Mouse (Mus musculus) hindbrain, embryonic 11.5 days (tissue): ENCODE measurements around the gene Slc25a24. TPM values are rescaled to one million over a fixed set of nuclear protein-coding genes. Genes with fewer than 3 reads are reported as not detected.

ENCODE experiments used
- ATAC-seq: fragments of 200-750 bp; cut with Nextera tagmentation; 2 replicates; pipeline ENCODE4 v1.8.0; 2017; ENCODE audit warnings: mild to moderate bottlenecking, moderate TSS enrichment, moderate library complexity; ENCODE audit not compliant: low FRiP score
- DNase-seq: peaks from one replicate; pipeline ENCODE4 v3.0.0-alpha.2; 2015; ENCODE audit warnings: low spot score
- H3K27ac ChIP-seq: fragments of 300-500 bp; sonication (generic); 2 replicates; pipeline ENCODE4 v1.5.1; 2014; ENCODE audit warnings: mild to moderate bottlenecking, low read depth, low read length
- H3K27me3 ChIP-seq: fragments of 300-500 bp; sonication (generic); 2 replicates; pipeline ENCODE4 v1.6.1; 2014; ENCODE audit warnings: mild to moderate bottlenecking, low read length, moderate library complexity, mixed read lengths; ENCODE audit not compliant: control insufficient read depth, insufficient read depth
- H3K36me3 ChIP-seq: fragments of 300-500 bp; sonication (generic); 2 replicates; pipeline ENCODE4 v1.6.1; 2014; ENCODE audit warnings: mild to moderate bottlenecking, low read length, moderate library complexity, mixed read lengths; ENCODE audit not compliant: control insufficient read depth, insufficient read depth
- H3K4me1 ChIP-seq: fragments of 300-500 bp; sonication (generic); replicated peaks from 2 replicates; pipeline ENCODE4 v1.6.1; 2014; ENCODE audit warnings: low read length, mixed read lengths; ENCODE audit not compliant: control insufficient read depth, insufficient read depth
- H3K4me2 ChIP-seq: fragments of 300-500 bp; sonication (generic); replicated peaks from 2 replicates; pipeline ENCODE4 v1.6.1; 2014; ENCODE audit warnings: mild to moderate bottlenecking, low read depth, low read length
- H3K4me3 ChIP-seq: fragments of 300-500 bp; sonication (generic); 2 replicates; pipeline ENCODE4 v1.5.1; 2014; ENCODE audit warnings: low read depth, low read length
- H3K9ac ChIP-seq: fragments of 300-500 bp; sonication (generic); 2 replicates; pipeline ENCODE4 v1.6.1; 2014; ENCODE audit warnings: low read depth, low read length
- H3K9me3 ChIP-seq: fragments of 300-500 bp; sonication (generic); 2 replicates; pipeline ENCODE4 v1.6.1; 2016; ENCODE audit warnings: low read length; ENCODE audit not compliant: control insufficient read depth
- WGBS: fragments of 180-500 bp; shearing (Covaris S2); extraction: QIAGEN DNeasy Blood & Tissue Kit; methylation state at CpG from one replicate; pipeline ENCODE4 v1.1.7; 2014; 5-methylcytosine and 5-hydroxymethylcytosine counted together
- polyA plus RNA-seq: library from polyadenylated mRNA; unstranded; fragments of >200 nt; fragmentation: Nextera tagmentation; extraction: Ambion mirVana; gene quantifications from 2 replicates; pipeline ENCODE4 v1.2.1, GENCODE M21; 2014

Gene Slc25a24
- polyA plus RNA-seq, 1 experiment from 2014 or later = 34.6 TPM

DNA sequence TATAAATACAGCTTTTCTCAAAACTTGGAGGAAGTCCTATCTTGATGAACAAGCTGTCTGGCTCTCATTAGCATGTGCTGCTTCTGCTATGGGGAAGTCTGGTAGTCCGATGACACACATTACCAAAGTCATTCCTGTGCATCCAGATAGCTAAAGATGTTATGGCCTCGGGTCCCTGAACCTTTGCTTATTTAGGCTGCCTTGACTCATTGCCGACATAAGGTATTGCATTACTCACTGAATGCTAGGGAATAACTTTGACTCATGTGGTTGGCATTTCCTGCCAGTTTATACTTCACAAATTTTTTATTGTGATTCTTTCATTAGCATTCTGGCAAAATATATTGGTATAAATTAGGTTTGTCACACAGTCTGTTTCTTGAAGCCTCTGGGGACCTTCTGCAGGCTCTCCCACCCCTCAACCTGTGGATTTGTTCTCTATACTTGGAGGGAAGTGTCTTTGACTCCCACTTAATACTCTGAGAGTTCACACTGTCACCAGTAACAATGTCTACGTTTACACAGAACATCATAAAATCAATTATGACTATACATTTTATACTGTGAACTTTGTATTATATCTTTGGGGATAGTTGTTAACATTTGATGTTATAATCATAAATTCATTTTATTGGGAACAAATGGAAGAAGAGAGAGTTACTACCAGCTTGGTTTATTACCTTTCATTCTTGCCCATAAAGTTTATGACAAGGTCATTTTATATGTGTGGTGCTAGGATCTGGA lies 33.1 kb downstream of the Slc25a24 start:
- H3K9ac ChIP-seq = no peak overlapping the region
- H3K4me3 ChIP-seq = no peak overlapping the region
- 90% methylated on average over 4 of the region's 4 CpGs for WGBS
- no peak for ATAC-seq
- H3K27me3 ChIP-seq = no peaks in the 10 kb centered on the region
- H3K4me1 ChIP-seq = no peaks in the 10 kb centered on the region
- no peak overlapping the region for H3K27ac ChIP-seq
- no peak overlapping the region for H3K4me2 ChIP-seq
- H3K9me3 ChIP-seq = no peaks in the 10 kb centered on the region
- no peak for DNase-seq
- no peaks in the 10 kb centered on the region for H3K36me3 ChIP-seq

DNA sequence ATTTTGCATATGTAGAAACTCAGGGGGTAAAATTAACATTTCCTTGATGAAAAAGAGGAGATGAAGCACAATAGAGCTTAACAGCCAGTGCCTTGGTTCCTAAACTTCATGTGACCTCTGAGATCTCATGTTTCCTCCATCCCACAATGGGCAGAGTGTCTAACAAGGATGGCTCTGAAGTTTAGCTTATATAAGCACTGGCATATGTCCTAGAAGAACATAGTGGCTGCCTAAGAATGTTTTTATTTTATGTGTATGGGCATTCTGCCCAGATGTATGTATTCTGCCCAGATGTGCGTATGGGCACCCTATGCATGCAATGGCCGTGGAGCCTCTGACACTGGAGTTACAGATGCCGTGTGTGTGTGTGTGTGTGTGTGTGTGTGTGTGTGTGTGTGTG lies 34.5 kb downstream of the Slc25a24 start:
- no peaks in the 10 kb centered on the region for H3K27me3 ChIP-seq
- no peaks in the 10 kb centered on the region for H3K4me1 ChIP-seq
- DNase-seq (no peak), ATAC-seq (no peak)
- no peak overlapping the region for H3K9ac ChIP-seq
- H3K4me3 ChIP-seq = no peak overlapping the region
- H3K4me2 ChIP-seq = no peak overlapping the region
- H3K9me3 ChIP-seq = no peaks in the 10 kb centered on the region
- WGBS = 95% methylated on average over 3 of the region's 3 CpGs
- H3K27ac ChIP-seq = no peak overlapping the region
- no peaks in the 10 kb centered on the region for H3K36me3 ChIP-seq

DNA sequence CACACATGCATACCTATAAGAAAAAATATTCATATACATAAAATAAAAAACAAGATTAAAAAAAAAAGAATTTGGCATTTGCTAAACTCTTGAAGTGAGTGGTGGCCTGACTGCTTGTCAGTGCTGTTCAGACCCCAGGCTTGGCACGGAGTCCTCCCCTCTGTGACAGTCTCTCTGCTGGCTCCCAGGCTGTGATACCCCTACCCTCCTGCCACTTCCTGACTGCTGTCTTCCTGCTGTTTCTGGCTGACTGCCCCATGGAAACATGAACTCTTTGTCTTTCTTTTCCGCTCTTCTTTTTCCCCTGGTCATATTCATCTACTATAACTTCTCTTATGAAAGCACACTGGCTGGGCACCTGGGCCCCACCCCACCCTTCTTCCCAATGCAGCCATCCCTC lies 41.1 kb downstream of the Slc25a24 start:
- H3K9me3 ChIP-seq = no peaks in the 10 kb centered on the region
- no peak overlapping the region for H3K27ac ChIP-seq
- no peak for DNase-seq
- no peak overlapping the region for H3K9ac ChIP-seq
- H3K4me2 ChIP-seq = no peak overlapping the region
- H3K4me1 ChIP-seq = no peaks in the 10 kb centered on the region
- no peak overlapping the region for H3K4me3 ChIP-seq
- H3K36me3 ChIP-seq = no peaks in the 10 kb centered on the region
- no peaks in the 10 kb centered on the region for H3K27me3 ChIP-seq
- 84% methylated on average over 2 of the region's 2 CpGs for WGBS
- no peak for ATAC-seq

DNA sequence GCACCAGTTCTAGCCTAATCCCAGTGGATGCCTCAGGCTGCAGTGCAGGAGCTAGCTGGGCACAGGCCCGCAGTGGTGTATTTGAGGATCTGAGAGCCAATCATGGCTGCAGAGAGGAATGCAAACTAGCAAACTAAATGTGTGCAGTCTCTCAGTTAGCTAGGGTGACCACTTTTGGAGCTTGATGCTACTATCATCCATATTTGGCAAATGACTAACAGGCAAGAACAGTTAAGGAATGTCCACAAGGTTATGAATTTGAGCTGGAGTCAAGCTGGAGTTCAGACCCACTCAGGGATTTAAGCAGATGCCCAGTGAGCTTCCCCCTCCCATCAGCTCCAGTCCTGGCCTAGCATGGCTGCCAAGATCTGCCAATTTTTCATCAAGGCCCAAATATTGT lies 41.7 kb downstream of the Slc25a24 start:
- 75% methylated on average over 1 of the region's 1 CpGs for WGBS
- Histone ChIP-seq H3K9me3 (no peaks in the 10 kb centered on the region), H3K4me3 (no peak overlapping the region), H3K4me2 (no peak overlapping the region), H3K27ac (no peak overlapping the region), H3K4me1 (no peaks in the 10 kb centered on the region), H3K36me3 (no peaks in the 10 kb centered on the region), H3K27me3 (no peaks in the 10 kb centered on the region), H3K9ac (no peak overlapping the region)
- DNase-seq (no peak), ATAC-seq (no peak)

- Histone ChIP-seq H3K4me3 (no peak overlapping the region), H3K36me3 (no peaks in the 10 kb centered on the region), H3K4me2 (no peak overlapping the region), H3K4me1 (no peaks in the 10 kb centered on the region), H3K9ac (no peak overlapping the region), H3K27ac (no peak overlapping the region), H3K27me3 (no peaks in the 10 kb centered on the region), H3K9me3 (no peaks in the 10 kb centered on the region)
- WGBS = 93% methylated on average over 8 of the region's 8 CpGs
- no peak for ATAC-seq
- DNase-seq = no peak
Observed at GRCm38 (mm10) chr3:109165214-109165829, 42.4 kb downstream of the Slc25a24 start.

DNA sequence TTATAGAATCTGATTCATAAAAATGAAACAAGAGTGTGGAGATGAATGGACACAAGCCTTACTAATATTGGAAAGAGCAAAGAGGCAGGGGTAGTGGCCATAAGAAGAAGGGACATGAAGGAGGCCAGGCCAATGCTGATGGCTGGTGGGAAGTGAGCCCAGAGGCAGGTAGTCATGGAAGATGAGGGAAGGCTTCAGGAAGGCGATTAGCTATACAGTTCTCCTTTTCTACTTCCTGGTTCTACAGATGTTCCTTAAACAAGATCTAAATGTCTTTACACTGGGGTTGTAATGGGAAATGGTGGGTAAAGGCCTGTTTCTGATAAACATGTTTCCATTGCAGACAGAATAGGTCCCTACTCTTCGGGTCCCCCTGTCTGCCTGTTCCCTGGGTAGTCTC lies 46.2 kb downstream of the Slc25a24 start:
- Histone ChIP-seq H3K9ac (no peak overlapping the region), H3K27ac (no peak overlapping the region), H3K4me2 (no peak overlapping the region), H3K36me3 (no peaks in the 10 kb centered on the region), H3K4me1 (no peaks in the 10 kb centered on the region), H3K27me3 (no peaks in the 10 kb centered on the region), H3K9me3 (no peaks in the 10 kb centered on the region), H3K4me3 (no peak overlapping the region)
- ATAC-seq (no peak), DNase-seq (no peak)
- WGBS = 86% methylated on average over 2 of the region's 2 CpGs

DNA sequence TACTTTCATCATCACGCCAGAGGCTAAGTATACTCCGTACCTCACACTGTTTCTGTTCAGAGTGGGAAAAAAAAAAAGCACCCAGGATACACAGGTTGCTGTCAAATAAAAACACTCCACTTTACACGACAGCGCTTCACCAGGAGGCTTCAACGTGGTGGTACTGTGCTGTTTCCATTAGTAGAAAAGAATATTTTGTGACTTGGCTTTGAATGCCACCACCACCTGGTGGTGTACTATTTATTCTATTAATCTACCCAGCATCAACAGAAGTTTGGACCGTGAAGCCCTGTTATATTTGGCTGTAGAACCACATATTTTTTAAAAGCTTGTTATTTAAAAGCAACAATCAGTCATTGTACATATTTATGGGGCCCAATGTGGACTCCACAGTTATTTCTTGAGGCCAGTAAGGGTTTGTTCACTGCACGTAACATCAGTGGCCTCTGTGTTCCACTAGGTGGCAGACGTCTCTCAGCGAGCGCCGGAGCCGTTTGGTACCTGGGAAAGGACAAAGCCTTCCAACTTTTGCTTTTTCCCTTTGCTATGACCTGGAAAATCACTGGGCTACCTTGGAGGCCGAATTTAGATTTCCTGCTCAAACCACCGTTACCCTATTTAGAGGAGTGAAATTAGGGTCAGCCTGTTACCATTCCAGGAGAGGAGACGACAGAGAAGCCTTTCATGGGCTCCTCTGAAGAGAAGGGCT lies 48.3 kb downstream of the Slc25a24 start:
- Histone ChIP-seq H3K4me2 (no peak overlapping the region), H3K27ac (no peak overlapping the region), H3K9me3 (no peaks in the 10 kb centered on the region), H3K27me3 (no peaks in the 10 kb centered on the region), H3K4me3 (no peak overlapping the region), H3K4me1 (no peaks in the 10 kb centered on the region), H3K36me3 (no peaks in the 10 kb centered on the region), H3K9ac (no peak overlapping the region)
- WGBS = 34% methylated on average over 15 of the region's 15 CpGs
- peak; percentile 62; the same call in 1 of the 2 replicates for ATAC-seq
- peak; percentile 76 for DNase-seq

- DNase-seq (no peak), ATAC-seq (no peak)
- H3K4me1 ChIP-seq = no peaks in the 10 kb centered on the region
- H3K27ac ChIP-seq = no peak overlapping the region
- no peak overlapping the region for H3K9ac ChIP-seq
- no peak overlapping the region for H3K4me2 ChIP-seq
- WGBS = 81% methylated on average over 5 of the region's 5 CpGs
- H3K36me3 ChIP-seq = no peaks in the 10 kb centered on the region
- H3K4me3 ChIP-seq = no peak overlapping the region
- no peaks in the 10 kb centered on the region for H3K9me3 ChIP-seq
- H3K27me3 ChIP-seq = no peaks in the 10 kb centered on the region
Observed at GRCm38 (mm10) chr3:109174394-109174793, 51.4 kb downstream of the Slc25a24 start.
